Mouse (Mus musculus): ENCODE results near the gene Ppp1r1c. TPM values are rescaled to one million over a fixed set of nuclear protein-coding genes. Genes with fewer than 3 reads are reported as not detected.

Gene Ppp1r1c
- polyA plus RNA-seq, 1 experiment from 2014 or later: 0.53 TPM

- H3K4me3 ChIP-seq: no peak overlapping the region
- no peak for ATAC-seq (ENCODE audit: insufficient number of reproducible peaks, insufficient read depth, low FRiP score, low TSS enrichment, low read depth)
- H3K36me3 ChIP-seq: no peaks in the 10 kb centered on the region
- H3K9ac ChIP-seq: no peak overlapping the region
- no peak overlapping the region for H3K27ac ChIP-seq
- 66% methylated on average over 3 of the region's 3 CpGs for WGBS
- no peaks in the 10 kb centered on the region for H3K27me3 ChIP-seq
- no peaks in the 10 kb centered on the region for H3K9me3 ChIP-seq
- H3K4me1 ChIP-seq: no peaks in the 10 kb centered on the region
- no peak overlapping the region for H3K4me2 ChIP-seq
These were observed 44.1 kb downstream of the Ppp1r1c start for GRCm38 (mm10) chr2:79751685-79752084.

- 62% methylated on average over 4 of the region's 4 CpGs for WGBS
- ATAC-seq (ENCODE audit: insufficient number of reproducible peaks, insufficient read depth, low FRiP score, low TSS enrichment, low read depth): no peak
These were observed 52.4 kb downstream of the Ppp1r1c start for GRCm38 (mm10) chr2:79760018-79760417.

GRCm38 (mm10) chr2:79762723-79763388 lies 55.3 kb downstream of the Ppp1r1c start:
- H3K4me3 ChIP-seq: no peak overlapping the region
- no peak overlapping the region for H3K9ac ChIP-seq
- no peak overlapping the region for H3K4me2 ChIP-seq
- 52% methylated on average over 6 of the region's 6 CpGs for WGBS
- no peaks in the 10 kb centered on the region for H3K36me3 ChIP-seq
- no peaks in the 10 kb centered on the region for H3K9me3 ChIP-seq
- no peak for ATAC-seq (ENCODE audit: insufficient number of reproducible peaks, insufficient read depth, low FRiP score, low TSS enrichment, low read depth)
- no peak overlapping the region for H3K27ac ChIP-seq
- H3K4me1 ChIP-seq: peaks cover 13% of the 10 kb centered on the region
- H3K27me3 ChIP-seq: no peaks in the 10 kb centered on the region

More at GRCm38 (mm10) chr2:79760018-79760417, 52.4 kb downstream of the Ppp1r1c start:
- no peak overlapping the region for H3K4me2 ChIP-seq
- peaks cover 13% of the 10 kb centered on the region for H3K4me1 ChIP-seq
- H3K9me3 ChIP-seq: no peaks in the 10 kb centered on the region
- H3K36me3 ChIP-seq: no peaks in the 10 kb centered on the region
- H3K4me3 ChIP-seq: no peak overlapping the region
- 0 out of 2 replicates have a peak overlapping the region, but pooled peaks have one; percentile 33 for H3K27ac ChIP-seq
- no peaks in the 10 kb centered on the region for H3K27me3 ChIP-seq
- no peak overlapping the region for H3K9ac ChIP-seq

GRCm38 (mm10) chr2:79765032-79765431 lies 57.5 kb downstream of the Ppp1r1c start:
- Histone ChIP-seq H3K4me2 (no peak overlapping the region), H3K4me3 (no peak overlapping the region), H3K27me3 (no peaks in the 10 kb centered on the region), H3K27ac (no peak overlapping the region), H3K9me3 (no peaks in the 10 kb centered on the region), H3K36me3 (no peaks in the 10 kb centered on the region), H3K9ac (no peak overlapping the region), H3K4me1 (peaks cover 11% of the 10 kb centered on the region)
- no peak for ATAC-seq (ENCODE audit: insufficient number of reproducible peaks, insufficient read depth, low FRiP score, low TSS enrichment, low read depth)
- WGBS: 73% methylated on average over 3 of the region's 3 CpGs

GRCm38 (mm10) chr2:79765723-79766122 lies 58.1 kb downstream of the Ppp1r1c start:
- no peak overlapping the region for H3K4me2 ChIP-seq
- WGBS: 76% methylated on average over 7 of the region's 7 CpGs
- H3K36me3 ChIP-seq: no peaks in the 10 kb centered on the region
- no peak for ATAC-seq (ENCODE audit: insufficient number of reproducible peaks, insufficient read depth, low FRiP score, low TSS enrichment, low read depth)
- no peak overlapping the region for H3K9ac ChIP-seq
- H3K4me3 ChIP-seq: no peak overlapping the region
- H3K27ac ChIP-seq: no peak overlapping the region
- H3K4me1 ChIP-seq: peaks cover 7% of the 10 kb centered on the region; the same call in 1 of the 2 replicates
- no peaks in the 10 kb centered on the region for H3K9me3 ChIP-seq
- no peaks in the 10 kb centered on the region for H3K27me3 ChIP-seq

GRCm38 (mm10) chr2:79768625-79769024 lies 61.0 kb downstream of the Ppp1r1c start:
- Histone ChIP-seq H3K9me3 (no peaks in the 10 kb centered on the region), H3K4me1 (no peaks in the 10 kb centered on the region), H3K36me3 (no peaks in the 10 kb centered on the region), H3K27ac (no peak overlapping the region), H3K4me3 (no peak overlapping the region), H3K9ac (no peak overlapping the region), H3K27me3 (no peaks in the 10 kb centered on the region), H3K4me2 (no peak overlapping the region)
- 83% methylated on average over 2 of the region's 2 CpGs for WGBS
- ATAC-seq (ENCODE audit: insufficient number of reproducible peaks, insufficient read depth, low FRiP score, low TSS enrichment, low read depth): no peak

- no peak overlapping the region for H3K4me3 ChIP-seq
- H3K4me2 ChIP-seq: no peak overlapping the region
- no peaks in the 10 kb centered on the region for H3K9me3 ChIP-seq
- H3K9ac ChIP-seq: no peak overlapping the region
- ATAC-seq (ENCODE audit: insufficient number of reproducible peaks, insufficient read depth, low FRiP score, low TSS enrichment, low read depth): no peak
- no peak overlapping the region for H3K27ac ChIP-seq
- 42% methylated on average over 3 of the region's 3 CpGs for WGBS
- no peaks in the 10 kb centered on the region for H3K4me1 ChIP-seq
- no peaks in the 10 kb centered on the region for H3K27me3 ChIP-seq
- no peaks in the 10 kb centered on the region for H3K36me3 ChIP-seq
These were observed 62.7 kb downstream of the Ppp1r1c start for GRCm38 (mm10) chr2:79770307-79770706.

GRCm38 (mm10) chr2:79774372-79774771 lies 66.8 kb downstream of the Ppp1r1c start:
- no peak overlapping the region for H3K27ac ChIP-seq
- ATAC-seq (ENCODE audit: insufficient number of reproducible peaks, insufficient read depth, low FRiP score, low TSS enrichment, low read depth): no peak
- under 1% methylated on average over 5 of the region's 5 CpGs for WGBS
- H3K9ac ChIP-seq: no peak overlapping the region
- no peaks in the 10 kb centered on the region for H3K9me3 ChIP-seq
- H3K4me2 ChIP-seq: no peak overlapping the region
- no peaks in the 10 kb centered on the region for H3K4me1 ChIP-seq
- H3K4me3 ChIP-seq: no peak overlapping the region
- H3K27me3 ChIP-seq: no peaks in the 10 kb centered on the region
- H3K36me3 ChIP-seq: no peaks in the 10 kb centered on the region

GRCm38 (mm10) chr2:79777801-79778200 lies 70.2 kb downstream of the Ppp1r1c start:
- Histone ChIP-seq H3K27ac (no peak overlapping the region), H3K27me3 (no peaks in the 10 kb centered on the region), H3K9me3 (no peaks in the 10 kb centered on the region), H3K9ac (no peak overlapping the region), H3K4me2 (no peak overlapping the region), H3K4me3 (no peak overlapping the region), H3K4me1 (0 out of 2 replicates have a peak, but pooled peaks cover 4% of the 10 kb centered on the region), H3K36me3 (no peaks in the 10 kb centered on the region)
- WGBS: 81% methylated on average over 2 of the region's 2 CpGs
- no peak for ATAC-seq (ENCODE audit: insufficient number of reproducible peaks, insufficient read depth, low FRiP score, low TSS enrichment, low read depth)

- no peak for ATAC-seq (ENCODE audit: insufficient number of reproducible peaks, insufficient read depth, low FRiP score, low TSS enrichment, low read depth)
- Histone ChIP-seq H3K4me3 (no peak overlapping the region), H3K9me3 (no peaks in the 10 kb centered on the region), H3K9ac (no peak overlapping the region), H3K4me2 (no peak overlapping the region), H3K27me3 (no peaks in the 10 kb centered on the region), H3K36me3 (no peaks in the 10 kb centered on the region), H3K4me1 (peaks cover 14% of the 10 kb centered on the region), H3K27ac (no peak overlapping the region)
- WGBS: 47% methylated on average over 7 of the region's 7 CpGs
These were observed 73.2 kb downstream of the Ppp1r1c start for GRCm38 (mm10) chr2:79780772-79781171.

GRCm38 (mm10) chr2:79785541-79786134 lies 78.1 kb downstream of the Ppp1r1c start:
- no peak for ATAC-seq (ENCODE audit: insufficient number of reproducible peaks, insufficient read depth, low FRiP score, low TSS enrichment, low read depth)
- Histone ChIP-seq H3K27me3 (no peaks in the 10 kb centered on the region), H3K36me3 (no peaks in the 10 kb centered on the region), H3K27ac (peak overlapping the region; percentile 35), H3K9me3 (no peaks in the 10 kb centered on the region), H3K4me3 (no peak overlapping the region), H3K9ac (no peak overlapping the region), H3K4me2 (peak overlapping the region; percentile 10; the same call in 1 of the 2 replicates), H3K4me1 (peaks cover 21% of the 10 kb centered on the region)
- WGBS: 17% methylated on average over 8 of the region's 8 CpGs

GRCm38 (mm10) chr2:79786467-79786866 lies 78.9 kb downstream of the Ppp1r1c start:
- H3K9ac ChIP-seq: no peak overlapping the region
- H3K4me3 ChIP-seq: no peak overlapping the region
- H3K27me3 ChIP-seq: no peaks in the 10 kb centered on the region
- peaks cover 18% of the 10 kb centered on the region for H3K4me1 ChIP-seq
- peak overlapping the region; percentile 35 for H3K27ac ChIP-seq
- H3K36me3 ChIP-seq: no peaks in the 10 kb centered on the region
- H3K4me2 ChIP-seq: no peak overlapping the region
- no peaks in the 10 kb centered on the region for H3K9me3 ChIP-seq
- 87% methylated on average over 11 of the region's 11 CpGs for WGBS
- ATAC-seq (ENCODE audit: insufficient number of reproducible peaks, insufficient read depth, low FRiP score, low TSS enrichment, low read depth): no peak

All from embryonic facial prominence, embryonic 13.5 days (tissue).